Mouse (Mus musculus): ENCODE results near the gene Gm6377. TPM values are rescaled to one million over a fixed set of nuclear protein-coding genes. Genes with fewer than 3 reads are reported as not detected.

Gene Gm6377
- polyA plus RNA-seq (2012; rRNA removed) = 0.06 and 0.08 TPM in 2 replicates

GRCm38 (mm10) chrX:109196468-109196867, at the start of gene Gm6377:
Gm6377 (plus strand) TSS chrX:109196756.
- DNase-seq (ENCODE audit: extremely low spot score in 1 of 2, low spot score in 1 of 2) = no peak

DNA sequence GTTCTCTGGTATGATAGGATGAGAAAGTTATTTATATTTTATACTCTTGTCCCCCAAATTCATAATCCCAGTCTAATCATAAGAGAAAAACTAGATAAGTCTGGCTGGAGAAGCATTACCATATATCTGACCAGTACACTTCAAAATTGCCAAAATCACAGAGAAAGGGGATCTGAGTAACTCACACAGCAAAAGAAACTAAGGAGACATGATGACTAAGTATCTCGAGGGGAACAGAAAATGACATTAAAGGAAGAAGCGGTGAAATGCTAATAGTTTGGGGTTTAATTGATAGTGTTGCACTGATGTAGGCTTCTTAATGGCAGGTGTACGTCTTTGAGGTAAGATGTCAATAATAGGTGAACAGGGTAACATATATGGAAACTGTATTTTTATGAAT, 49.4 kb upstream of the Gm6377 start:
- no peak for DNase-seq (ENCODE audit: extremely low spot score in 1 of 2, low spot score in 1 of 2)

GRCm38 (mm10) chrX:109151228-109151627, 45.3 kb upstream of the Gm6377 start:
- DNase-seq (ENCODE audit: extremely low spot score in 1 of 2, low spot score in 1 of 2) = no peak

GRCm38 (mm10) chrX:109160326-109160725, 36.2 kb upstream of the Gm6377 start:
- no peak for DNase-seq (ENCODE audit: extremely low spot score in 1 of 2, low spot score in 1 of 2)

GRCm38 (mm10) chrX:109160901-109161300, 35.7 kb upstream of the Gm6377 start:
- no peak for DNase-seq (ENCODE audit: extremely low spot score in 1 of 2, low spot score in 1 of 2)

DNA sequence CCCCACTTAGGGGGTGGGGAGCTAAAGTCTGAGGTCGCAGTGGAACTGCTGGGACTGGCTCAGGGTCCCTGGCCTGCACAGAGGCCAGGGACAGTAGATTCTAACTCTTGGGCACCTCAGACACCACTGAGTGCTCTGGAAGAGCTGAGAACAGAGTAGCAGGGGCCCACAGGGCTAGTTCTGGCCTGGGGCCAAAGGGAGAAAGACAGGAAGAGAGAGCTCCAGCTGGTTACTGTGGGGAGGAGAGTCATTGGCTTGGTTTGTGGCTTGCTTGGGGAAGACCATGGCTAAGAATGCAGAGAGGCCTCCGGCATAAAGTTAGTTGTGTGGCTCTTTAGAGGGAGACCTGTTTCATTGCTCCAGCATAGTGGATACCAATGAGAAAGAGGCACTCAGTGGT, 21.5 kb upstream of the Gm6377 start:
- DNase-seq (ENCODE audit: extremely low spot score in 1 of 2, low spot score in 1 of 2) = no peak

GRCm38 (mm10) chrX:109175470-109175869, 21.1 kb upstream of the Gm6377 start:
- no peak for DNase-seq (ENCODE audit: extremely low spot score in 1 of 2, low spot score in 1 of 2)

DNA sequence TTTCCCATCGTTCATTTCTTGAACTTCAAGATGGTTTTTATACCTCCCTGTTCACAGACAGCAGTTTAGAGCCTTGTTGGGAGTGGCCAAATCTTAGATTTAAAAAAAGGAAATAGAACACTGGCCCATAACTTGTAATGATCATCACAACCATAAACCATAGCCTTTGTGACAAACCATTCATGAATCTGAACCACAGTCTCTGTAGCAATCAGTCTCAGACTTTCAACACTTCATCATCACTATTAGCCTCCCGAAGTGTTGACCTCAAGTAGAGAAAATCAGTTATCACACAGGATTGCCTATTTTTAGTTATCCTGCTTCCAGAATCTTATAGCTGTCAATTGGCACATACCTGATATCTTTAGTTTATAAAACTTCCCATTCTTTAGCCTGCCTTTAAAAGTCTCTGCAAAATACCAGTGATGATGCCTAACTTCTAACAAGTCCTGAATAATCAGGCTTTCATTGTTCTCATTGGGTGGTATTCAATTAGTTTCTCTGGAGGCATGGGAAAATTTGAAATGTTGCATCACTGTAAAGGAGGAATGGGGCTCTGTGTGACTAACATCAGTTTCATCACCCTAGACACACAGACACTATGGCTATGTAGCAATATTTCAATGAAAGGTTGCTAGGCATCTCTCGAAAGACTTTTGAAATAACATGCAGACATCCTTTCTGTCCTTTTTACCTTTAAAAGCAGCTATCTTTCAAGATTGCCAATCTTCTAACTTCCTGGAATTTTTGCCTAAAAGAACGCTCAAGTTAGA, 11.7 kb upstream of the Gm6377 start:
- DNase-seq (ENCODE audit: extremely low spot score in 1 of 2, low spot score in 1 of 2) = no peak

- DNase-seq (ENCODE audit: extremely low spot score in 1 of 2, low spot score in 1 of 2) = no peak
Observed at GRCm38 (mm10) chrX:109189607-109190006, 6.9 kb upstream of the Gm6377 start.

DNA sequence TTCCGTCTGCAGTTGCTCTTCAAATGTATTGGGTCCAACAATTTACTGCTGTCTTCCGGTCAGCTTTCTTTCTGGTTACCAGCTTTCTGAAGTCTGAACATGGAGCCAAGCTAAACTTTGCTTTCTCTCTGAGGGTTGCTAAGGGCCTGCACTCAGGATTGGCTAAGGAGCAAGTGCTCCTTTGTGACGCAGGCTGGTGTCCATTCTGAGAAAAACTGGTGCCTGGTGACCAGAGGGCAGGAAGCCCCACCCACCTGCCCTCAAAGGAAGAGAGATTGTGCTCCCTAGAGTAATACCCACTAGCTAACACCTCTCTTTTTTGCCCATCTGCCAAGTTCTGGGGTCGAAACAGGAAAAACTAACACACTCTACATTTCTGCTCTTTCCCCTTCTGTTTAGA, 5.6 kb upstream of the Gm6377 start:
- no peak for DNase-seq (ENCODE audit: extremely low spot score in 1 of 2, low spot score in 1 of 2)

- no peak for DNase-seq (ENCODE audit: extremely low spot score in 1 of 2, low spot score in 1 of 2)
Observed at GRCm38 (mm10) chrX:109191436-109191835, 5.1 kb upstream of the Gm6377 start.

DNA sequence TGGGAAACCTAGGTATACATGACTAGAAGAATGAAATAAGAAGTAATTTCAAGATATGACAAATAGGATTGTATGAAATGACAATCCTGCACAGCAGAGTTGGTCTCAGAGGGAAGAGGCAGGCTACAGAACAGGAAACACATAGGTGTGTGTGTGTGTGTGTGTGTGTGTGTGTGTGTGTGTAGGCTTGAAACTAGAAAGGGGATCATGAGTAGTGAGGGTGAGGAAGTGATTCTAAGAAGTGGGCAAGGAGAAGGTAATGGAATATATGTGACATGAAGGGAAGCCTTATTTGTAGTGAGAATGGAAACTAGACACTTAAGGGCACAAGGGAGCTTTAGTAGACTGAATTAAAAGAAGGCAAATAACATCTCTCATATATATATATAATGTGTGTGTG, 11.3 kb downstream of the Gm6377 start:
- DNase-seq (ENCODE audit: extremely low spot score in 1 of 2, low spot score in 1 of 2) = no peak

DNA sequence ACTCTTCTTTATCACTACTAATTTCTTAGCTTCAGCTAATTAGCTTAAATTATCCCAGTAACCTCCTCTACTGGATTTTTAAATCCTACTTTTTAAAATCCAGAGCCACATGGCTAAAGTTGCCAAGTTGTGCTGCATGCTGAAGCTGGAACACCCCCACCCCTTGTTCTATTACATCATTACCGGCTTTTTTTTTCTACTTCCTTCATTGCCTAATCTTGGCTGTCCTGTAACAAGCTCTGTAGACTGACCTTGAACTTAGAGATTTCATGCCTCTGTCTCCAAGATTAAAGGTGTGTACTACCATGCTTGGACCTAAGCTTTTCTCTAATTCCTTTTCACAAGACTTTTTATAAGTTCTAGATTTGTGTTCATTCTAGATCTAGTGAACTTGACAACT, 32.2 kb downstream of the Gm6377 start:
- DNase-seq (ENCODE audit: extremely low spot score in 1 of 2, low spot score in 1 of 2) = no peak

DNA sequence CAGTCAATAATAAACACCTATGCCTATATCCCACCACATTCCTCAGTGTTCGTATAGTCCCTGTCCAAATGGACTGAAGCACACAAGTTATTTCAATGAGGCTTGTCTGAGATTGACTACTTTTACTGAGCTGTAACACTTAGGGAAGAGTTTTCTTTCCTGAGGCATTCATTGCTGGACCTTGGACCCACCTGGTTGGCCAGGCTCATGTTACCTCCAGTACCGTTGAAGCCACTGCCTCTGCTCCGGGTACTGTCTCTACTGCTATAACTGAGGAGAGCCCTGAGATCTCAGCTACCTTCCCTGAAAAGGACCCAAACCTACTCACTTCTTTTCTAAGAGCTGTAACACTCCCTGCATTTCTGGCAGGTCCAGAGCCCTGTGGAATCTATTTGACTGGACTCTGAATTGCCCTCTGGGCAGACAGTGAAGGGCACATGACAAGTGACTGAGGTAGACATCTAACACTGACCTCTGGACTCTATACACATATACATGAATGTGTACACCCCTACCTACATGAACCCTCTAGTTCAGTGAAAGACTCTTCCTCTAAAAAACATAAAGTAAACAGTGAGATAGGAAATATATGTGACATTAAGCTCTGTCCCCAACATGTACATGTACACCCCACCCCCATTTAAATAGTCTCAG, 39.0 kb downstream of the Gm6377 start:
- no peak for DNase-seq (ENCODE audit: extremely low spot score in 1 of 2, low spot score in 1 of 2)

- peak in 1 of 2 experiments; percentile 22 for DNase-seq (ENCODE audit: extremely low spot score in 1 of 2, low spot score in 1 of 2)
Observed at GRCm38 (mm10) chrX:109238163-109238562, 41.6 kb downstream of the Gm6377 start.

Other genes starting within 250 kb of the Gm6377 start
- gene Hmgn5, start 183.4 kb upstream of the Gm6377 start, polyA plus RNA-seq (2012; rRNA removed) = 9.2 and 12.9 TPM in 2 replicates
- 68.7 and 75.8 TPM in 2 replicates for gene Sh3bgrl, start 101.4 kb upstream of the Gm6377 start, polyA plus RNA-seq (2012; rRNA removed)

Data from frontal cortex, adult 2 months (tissue).